Mouse (Mus musculus): ENCODE results near the gene Supt6.
A peak's percentile ranks its signal among the peaks of the same experiment; 100 is the strongest.

DNA sequence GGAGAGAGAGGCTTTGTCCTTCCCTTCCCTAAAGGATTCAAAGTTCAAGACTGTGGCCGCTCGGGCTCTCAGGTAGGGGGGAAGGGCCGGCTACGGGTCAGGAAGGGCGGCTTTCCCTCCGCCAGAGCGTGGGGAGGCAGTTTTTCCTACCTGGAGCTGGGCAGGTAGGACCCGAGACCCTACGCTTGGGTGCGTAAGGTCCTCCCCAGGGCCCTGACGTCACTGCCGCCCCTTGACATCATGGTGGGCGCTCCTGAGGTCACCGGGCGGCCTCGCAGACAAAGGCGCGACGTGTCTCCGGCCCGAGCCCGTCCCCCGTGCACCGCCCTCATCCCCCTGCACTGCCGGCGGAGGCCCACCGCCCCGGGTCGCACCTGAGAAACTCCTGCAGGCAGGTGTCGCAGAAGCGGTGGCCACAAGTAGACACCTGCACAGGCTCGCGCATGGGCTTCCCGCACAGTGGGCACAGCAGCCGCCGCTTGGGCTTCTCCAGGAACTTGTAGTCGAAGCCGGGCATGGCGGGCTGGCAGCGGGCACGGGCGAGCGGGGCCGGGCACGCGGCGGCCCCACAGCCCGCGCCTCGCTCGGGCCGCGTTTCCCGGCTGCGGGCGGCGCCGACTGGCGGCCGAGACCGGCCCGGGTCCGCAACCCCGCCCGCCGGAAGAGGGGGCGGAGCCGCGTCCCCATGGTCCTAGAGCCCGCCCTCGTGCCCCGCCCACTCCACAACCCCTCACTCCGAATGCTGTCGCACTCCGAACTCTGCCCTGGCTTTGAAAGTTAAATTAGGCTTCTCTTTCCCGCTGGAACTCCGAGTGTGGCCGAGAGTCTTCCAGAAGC is 80.6 kb downstream of the Supt6 start, which contains the start of gene Traf4:
- TF ChIP-seq CTCF (IDR thresholded peaks at IDR 0.05; ENCODE audit: borderline replicate concordance, control insufficient read depth, extremely low read depth, insufficient read depth, low read length, poor library complexity) (peak; percentile 60; the same call in 1 of the 2 replicates), POLR2A (IDR thresholded peaks at IDR 0.05; ENCODE audit: control insufficient read depth, extremely low read depth, insufficient read depth, low read length, poor library complexity) (peak; percentile 96)
